Mouse (Mus musculus): Measurements from ENCODE around the gene Inpp4a. TPM values are rescaled to one million over a fixed set of nuclear protein-coding genes. Genes with fewer than 3 reads are reported as not detected.

The Inpp4a gene
- total RNA-seq, 2 experiments from 2014 or later = 123 to 132 TPM

- no peak for DNase-seq (ENCODE audit: low spot score in 2 of 2)
Measured at GRCm38 (mm10) chr1:37322690-37323089, 23.0 kb downstream of the Inpp4a start.

- no peak for DNase-seq (ENCODE audit: low spot score in 2 of 2)
Measured at GRCm38 (mm10) chr1:37323208-37323607, 23.5 kb downstream of the Inpp4a start.

GRCm38 (mm10) chr1:37324569-37324968, 24.9 kb downstream of the Inpp4a start:
- DNase-seq (ENCODE audit: low spot score in 2 of 2) = no peak

- no peak for DNase-seq (ENCODE audit: low spot score in 2 of 2)
Measured at GRCm38 (mm10) chr1:37327311-37327710, 27.6 kb downstream of the Inpp4a start.

- no peak for DNase-seq (ENCODE audit: low spot score in 2 of 2)
Measured at GRCm38 (mm10) chr1:37329132-37329531, 29.5 kb downstream of the Inpp4a start.

GRCm38 (mm10) chr1:37329831-37330230, 30.2 kb downstream of the Inpp4a start:
- no peak for DNase-seq (ENCODE audit: low spot score in 2 of 2)

GRCm38 (mm10) chr1:37332756-37333155, 33.1 kb downstream of the Inpp4a start:
- peak in 1 of 2 experiments; percentile 30 for DNase-seq (ENCODE audit: low spot score in 2 of 2)

- DNase-seq (ENCODE audit: low spot score in 2 of 2) = no peak
Measured at GRCm38 (mm10) chr1:37333741-37334440, 34.2 kb downstream of the Inpp4a start.

GRCm38 (mm10) chr1:37336022-37336421, 36.4 kb downstream of the Inpp4a start:
- DNase-seq (ENCODE audit: low spot score in 2 of 2) = no peak

- no peak for DNase-seq (ENCODE audit: low spot score in 2 of 2)
Measured at GRCm38 (mm10) chr1:37336794-37337193, 37.1 kb downstream of the Inpp4a start.

GRCm38 (mm10) chr1:37337273-37337672, 37.6 kb downstream of the Inpp4a start:
- DNase-seq (ENCODE audit: low spot score in 2 of 2) = no peak

GRCm38 (mm10) chr1:37339144-37339543, 39.5 kb downstream of the Inpp4a start:
- DNase-seq (ENCODE audit: low spot score in 2 of 2) = no peak

- no peak for DNase-seq (ENCODE audit: low spot score in 2 of 2)
Measured at GRCm38 (mm10) chr1:37341347-37341746, 41.7 kb downstream of the Inpp4a start.

- DNase-seq (ENCODE audit: low spot score in 2 of 2) = no peak
Measured at GRCm38 (mm10) chr1:37341914-37342313, 42.2 kb downstream of the Inpp4a start.

- no peak for DNase-seq (ENCODE audit: low spot score in 2 of 2)
Measured at GRCm38 (mm10) chr1:37342524-37342923, 42.9 kb downstream of the Inpp4a start.

- DNase-seq (ENCODE audit: low spot score in 2 of 2) = no peak
Measured at GRCm38 (mm10) chr1:37343265-37343664, 43.6 kb downstream of the Inpp4a start.

GRCm38 (mm10) chr1:37344223-37344916, 44.7 kb downstream of the Inpp4a start:
- no peak for DNase-seq (ENCODE audit: low spot score in 2 of 2)

GRCm38 (mm10) chr1:37347361-37348080, 47.9 kb downstream of the Inpp4a start:
- DNase-seq (ENCODE audit: low spot score in 2 of 2) = peak in 1 of 2 experiments; percentile 40

GRCm38 (mm10) chr1:37350886-37351651, 51.4 kb downstream of the Inpp4a start:
- DNase-seq (ENCODE audit: low spot score in 2 of 2) = peak in 1 of 2 experiments; percentile 71

- no peak for DNase-seq (ENCODE audit: low spot score in 2 of 2)
Measured at GRCm38 (mm10) chr1:37351961-37352360, 52.3 kb downstream of the Inpp4a start.

GRCm38 (mm10) chr1:37353456-37353855, 53.8 kb downstream of the Inpp4a start:
- no peak for DNase-seq (ENCODE audit: low spot score in 2 of 2)

Measured in layer of hippocampus, postnatal 14 days (tissue).